Mouse (Mus musculus) liver, embryonic 15.5 days (tissue): ENCODE results near the gene Gm17334. TPM values are rescaled to one million over a fixed set of nuclear protein-coding genes. Genes with fewer than 3 reads are reported as not detected.

ENCODE experiments used
- ATAC-seq: fragments of 200-750 bp; cut with Nextera tagmentation; 2 replicates; pipeline ENCODE4 v1.8.0; 2017; ENCODE audit warnings: moderate number of reproducible peaks, mild to moderate bottlenecking, moderate library complexity; ENCODE audit not compliant: insufficient read depth
- H3K27ac ChIP-seq: fragments of 300-500 bp; sonication (generic); replicated peaks from 2 replicates; pipeline ENCODE4 v1.5.1; 2015; ENCODE audit warnings: mild to moderate bottlenecking, inconsistent platforms
- H3K27me3 ChIP-seq: fragments of 300-500 bp; sonication (generic); 2 replicates; pipeline ENCODE4 v1.6.1; 2015; ENCODE audit warnings: mild to moderate bottlenecking, inconsistent platforms
- H3K36me3 ChIP-seq: fragments of 300-500 bp; sonication (generic); replicated peaks from 2 replicates; pipeline ENCODE4 v1.6.1; 2015; ENCODE audit warnings: moderate library complexity, mild to moderate bottlenecking, inconsistent platforms
- H3K4me1 ChIP-seq: fragments of 300-500 bp; sonication (generic); replicated peaks from 2 replicates; pipeline ENCODE4 v1.6.1; 2015; ENCODE audit warnings: inconsistent platforms
- H3K4me2 ChIP-seq: fragments of 300-500 bp; sonication (generic); 2 replicates; pipeline ENCODE4 v1.6.1; 2015; ENCODE audit warnings: moderate library complexity, mild to moderate bottlenecking, inconsistent platforms
- H3K4me3 ChIP-seq: fragments of 300-500 bp; sonication (generic); replicated peaks from 2 replicates; pipeline ENCODE4 v1.5.1; 2015; ENCODE audit warnings: mild to moderate bottlenecking, inconsistent platforms
- H3K9ac ChIP-seq: fragments of 300-500 bp; sonication (generic); 2 replicates; pipeline ENCODE4 v1.6.1; 2015; ENCODE audit warnings: moderate library complexity, mild to moderate bottlenecking, inconsistent platforms
- H3K9me3 ChIP-seq: fragments of 300-500 bp; sonication (generic); replicated peaks from 2 replicates; pipeline ENCODE4 v1.6.1; 2016; ENCODE audit warnings: inconsistent platforms
- WGBS: fragments of 180-500 bp; shearing (Covaris S2); methylation state at CpG from one replicate; pipeline ENCODE4 v1.1.7; 2015; ENCODE audit warnings: mixed read lengths; ENCODE audit not compliant: insufficient replicate concordance; 5-methylcytosine and 5-hydroxymethylcytosine counted together
- polyA plus RNA-seq: library from polyadenylated mRNA; unstranded; fragments of >200 nt; fragmentation: Nextera tagmentation; extraction: Ambion mirVana; gene quantifications from 2 replicates; pipeline ENCODE4 v1.2.1, GENCODE M21; 2015

Gene Gm17334
- polyA plus RNA-seq, 1 experiment from 2014 or later, result 0.16 TPM

DNA sequence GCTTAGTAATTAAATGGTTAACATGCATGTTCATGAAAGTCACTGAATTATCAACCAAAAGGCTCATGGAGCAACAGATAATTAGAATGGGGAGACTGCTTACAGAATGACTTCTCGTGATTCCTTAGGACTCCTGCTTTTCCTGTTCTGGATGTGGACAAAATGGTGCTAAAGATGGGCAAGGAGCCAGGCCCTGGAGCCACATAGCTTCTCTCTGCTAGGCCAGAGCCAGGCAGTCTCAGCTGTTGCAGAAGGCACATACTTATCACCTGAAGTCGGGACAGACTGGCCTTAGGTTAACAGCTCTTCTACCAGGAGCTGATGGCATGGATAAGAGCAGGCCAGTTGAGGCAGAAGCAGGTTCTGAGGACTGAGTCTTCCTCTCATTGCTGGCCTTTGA lies 37.8 kb upstream of the Gm17334 start:
- ATAC-seq, result no peak
- 20% methylated on average over 2 of the region's 2 CpGs for WGBS

GRCm38 (mm10) chr11:53810156-53810555 lies 37.2 kb upstream of the Gm17334 start:
- no peak for ATAC-seq
- Histone ChIP-seq H3K9ac (no peak overlapping the region), H3K4me3 (no peak overlapping the region), H3K27me3 (no peaks in the 10 kb centered on the region), H3K27ac (no peak overlapping the region), H3K4me2 (no peak overlapping the region), H3K4me1 (peaks cover 8% of the 10 kb centered on the region), H3K9me3 (no peaks in the 10 kb centered on the region), H3K36me3 (no peaks in the 10 kb centered on the region)
- WGBS, result 31% methylated on average over 5 of the region's 5 CpGs

More for the DNA sequence above, 37.8 kb upstream of the Gm17334 start:
- no peak overlapping the region for H3K9ac ChIP-seq
- H3K9me3 ChIP-seq, result no peaks in the 10 kb centered on the region
- no peak overlapping the region for H3K4me2 ChIP-seq
- H3K27me3 ChIP-seq, result no peaks in the 10 kb centered on the region
- H3K27ac ChIP-seq, result no peak overlapping the region
- H3K36me3 ChIP-seq, result no peaks in the 10 kb centered on the region
- no peak overlapping the region for H3K4me3 ChIP-seq
- H3K4me1 ChIP-seq, result peaks cover 8% of the 10 kb centered on the region

GRCm38 (mm10) chr11:53809354-53809753 lies 36.4 kb upstream of the Gm17334 start:
- H3K4me3 ChIP-seq, result no peak overlapping the region
- no peak overlapping the region for H3K4me2 ChIP-seq
- H3K27ac ChIP-seq, result no peak overlapping the region
- H3K27me3 ChIP-seq, result no peaks in the 10 kb centered on the region
- no peaks in the 10 kb centered on the region for H3K36me3 ChIP-seq
- H3K9me3 ChIP-seq, result no peaks in the 10 kb centered on the region
- ATAC-seq, result no peak
- WGBS, result 35% methylated on average over 5 of the region's 5 CpGs
- peaks cover 8% of the 10 kb centered on the region for H3K4me1 ChIP-seq
- H3K9ac ChIP-seq, result no peak overlapping the region

DNA sequence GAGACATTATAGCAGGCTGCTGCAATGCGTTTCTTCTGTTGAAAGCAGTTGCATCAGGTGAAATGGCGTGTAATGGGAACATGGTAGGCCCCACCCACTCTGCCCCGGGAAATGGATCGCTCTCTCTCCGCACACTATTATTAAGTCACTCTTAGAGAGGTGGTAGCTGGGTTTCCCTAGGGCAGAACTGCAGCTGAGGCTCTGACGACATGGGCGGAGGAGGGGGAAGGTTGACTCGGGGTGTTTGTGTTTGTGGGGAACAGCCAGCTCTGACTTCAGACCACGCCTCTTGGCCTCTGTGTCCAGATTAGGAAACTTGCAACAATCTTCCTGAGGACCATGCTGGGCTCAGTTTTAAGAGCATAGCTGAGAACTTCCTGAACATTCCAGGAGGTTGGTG lies 32.8 kb upstream of the Gm17334 start:
- Histone ChIP-seq H3K4me1 (peaks cover 8% of the 10 kb centered on the region), H3K4me3 (no peak overlapping the region), H3K9me3 (no peaks in the 10 kb centered on the region), H3K36me3 (no peaks in the 10 kb centered on the region), H3K27me3 (no peaks in the 10 kb centered on the region), H3K9ac (no peak overlapping the region), H3K4me2 (no peak overlapping the region), H3K27ac (no peak overlapping the region)
- ATAC-seq, result no peak
- 47% methylated on average over 9 of the region's 9 CpGs for WGBS

- no peak for ATAC-seq
- 66% methylated on average over 14 of the region's 14 CpGs for WGBS
Observed at GRCm38 (mm10) chr11:53804569-53805344, 31.8 kb upstream of the Gm17334 start.

GRCm38 (mm10) chr11:53803494-53803893 lies 30.5 kb upstream of the Gm17334 start:
- H3K4me3 ChIP-seq, result no peak overlapping the region
- H3K9me3 ChIP-seq, result no peaks in the 10 kb centered on the region
- WGBS, result 43% methylated on average over 6 of the region's 6 CpGs
- no peaks in the 10 kb centered on the region for H3K36me3 ChIP-seq
- ATAC-seq, result no peak
- no peak overlapping the region for H3K4me2 ChIP-seq
- no peak overlapping the region for H3K27ac ChIP-seq
- H3K9ac ChIP-seq, result no peak overlapping the region
- no peaks in the 10 kb centered on the region for H3K27me3 ChIP-seq
- peaks cover 6% of the 10 kb centered on the region; the same call in 1 of the 2 replicates for H3K4me1 ChIP-seq

More at GRCm38 (mm10) chr11:53804569-53805344, 31.8 kb upstream of the Gm17334 start:
- Histone ChIP-seq H3K4me1 (peaks cover 8% of the 10 kb centered on the region; the same call in 1 of the 2 replicates), H3K9ac (no peak overlapping the region), H3K36me3 (no peaks in the 10 kb centered on the region), H3K4me3 (no peak overlapping the region), H3K9me3 (no peaks in the 10 kb centered on the region), H3K27me3 (no peaks in the 10 kb centered on the region), H3K4me2 (no peak overlapping the region), H3K27ac (no peak overlapping the region)

DNA sequence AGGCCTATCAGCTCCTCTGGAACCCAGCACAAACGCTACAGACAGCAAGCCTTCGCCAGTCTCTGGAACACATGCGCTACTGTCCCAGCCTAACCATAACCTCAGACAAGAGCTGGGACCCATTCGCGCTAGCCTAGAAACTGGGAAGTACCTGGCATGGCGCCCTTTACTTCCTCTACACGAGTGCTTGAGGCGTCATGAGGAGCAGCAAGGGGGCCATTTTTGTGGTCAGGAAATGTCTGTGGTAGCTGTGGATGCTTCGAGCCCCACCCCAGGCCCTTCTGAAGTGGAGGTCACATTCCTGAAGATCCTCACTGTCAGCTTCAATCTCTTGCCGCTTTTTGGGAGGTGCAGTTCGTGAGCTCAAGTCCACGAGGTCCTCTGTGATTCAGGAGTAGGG lies 30.1 kb upstream of the Gm17334 start:
- no peak overlapping the region for H3K27ac ChIP-seq
- WGBS, result 41% methylated on average over 12 of the region's 12 CpGs
- no peaks in the 10 kb centered on the region for H3K9me3 ChIP-seq
- no peak overlapping the region for H3K4me2 ChIP-seq
- H3K36me3 ChIP-seq, result no peaks in the 10 kb centered on the region
- no peak overlapping the region for H3K4me3 ChIP-seq
- H3K4me1 ChIP-seq, result peaks cover 8% of the 10 kb centered on the region
- no peaks in the 10 kb centered on the region for H3K27me3 ChIP-seq
- H3K9ac ChIP-seq, result no peak overlapping the region
- no peak for ATAC-seq

GRCm38 (mm10) chr11:53800975-53801374 lies 28.0 kb upstream of the Gm17334 start:
- 62% methylated on average over 5 of the region's 5 CpGs for WGBS
- H3K4me1 ChIP-seq, result peaks cover 24% of the 10 kb centered on the region
- H3K36me3 ChIP-seq, result no peaks in the 10 kb centered on the region
- no peaks in the 10 kb centered on the region for H3K9me3 ChIP-seq
- no peak overlapping the region for H3K9ac ChIP-seq
- no peaks in the 10 kb centered on the region for H3K27me3 ChIP-seq
- H3K27ac ChIP-seq, result no peak overlapping the region
- H3K4me3 ChIP-seq, result no peak overlapping the region
- ATAC-seq, result no peak
- H3K4me2 ChIP-seq, result no peak overlapping the region

DNA sequence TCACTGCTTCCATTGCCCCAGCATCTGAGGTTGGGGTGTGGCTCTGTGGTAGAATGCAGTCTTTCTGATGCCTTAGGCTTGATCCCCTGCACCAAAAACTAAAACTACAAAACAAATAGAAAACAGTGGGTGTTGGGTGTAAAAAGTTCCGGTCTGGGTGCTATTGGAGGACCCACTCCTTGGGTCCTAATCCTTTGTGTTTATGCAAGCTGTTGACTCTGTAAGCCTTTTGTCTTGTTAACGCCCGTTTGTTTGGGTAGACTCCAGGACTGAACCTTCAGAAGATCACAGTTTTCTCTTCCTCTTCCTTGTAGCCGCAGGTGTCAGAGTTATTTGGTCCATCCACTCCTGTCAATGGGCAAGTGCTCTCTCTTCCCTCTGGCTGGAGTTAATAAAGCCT lies 27.0 kb upstream of the Gm17334 start:
- Histone ChIP-seq H3K9me3 (no peaks in the 10 kb centered on the region), H3K4me1 (peaks cover 32% of the 10 kb centered on the region), H3K4me2 (no peak overlapping the region), H3K27ac (no peak overlapping the region), H3K4me3 (no peak overlapping the region), H3K27me3 (no peaks in the 10 kb centered on the region), H3K36me3 (no peaks in the 10 kb centered on the region), H3K9ac (no peak overlapping the region)
- no peak for ATAC-seq
- WGBS, result 69% methylated on average over 4 of the region's 4 CpGs

DNA sequence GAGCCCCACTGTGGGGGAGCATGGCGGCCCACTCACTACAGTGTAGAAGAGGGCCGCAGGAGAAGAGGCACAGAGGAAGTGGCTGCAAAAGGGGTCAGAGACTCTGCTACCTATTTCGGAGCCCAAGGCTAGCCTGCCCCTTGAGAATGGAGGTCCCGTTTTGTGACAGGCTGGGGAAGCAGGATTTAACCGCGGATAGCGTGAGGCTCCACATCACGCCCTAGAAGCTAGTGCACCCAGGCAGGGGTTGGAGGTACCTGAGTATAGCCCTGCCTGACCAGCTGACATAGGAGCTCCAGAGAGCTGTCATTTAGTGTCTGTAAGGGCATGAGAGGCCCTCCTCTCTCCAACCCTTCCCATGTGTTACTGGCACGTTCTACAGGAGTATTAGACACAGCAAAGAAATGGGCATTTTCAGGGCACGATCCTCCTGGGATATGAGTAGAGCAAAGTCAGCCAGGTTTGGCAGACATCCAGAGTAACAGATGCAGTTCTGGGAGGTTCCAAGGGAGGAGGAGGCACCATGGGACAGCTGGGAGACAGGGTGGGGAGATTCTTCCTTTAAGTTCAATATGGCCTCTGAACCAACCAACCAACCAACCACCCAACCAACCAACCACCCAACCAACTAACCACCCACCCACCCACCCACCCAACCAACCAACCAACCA lies 25.2 kb upstream of the Gm17334 start:
- Histone ChIP-seq H3K27ac (no peak overlapping the region), H3K4me3 (no peak overlapping the region), H3K4me1 (peaks cover 45% of the 10 kb centered on the region), H3K27me3 (no peaks in the 10 kb centered on the region), H3K9me3 (no peaks in the 10 kb centered on the region), H3K4me2 (no peak overlapping the region), H3K9ac (no peak overlapping the region), H3K36me3 (no peaks in the 10 kb centered on the region)
- no peak for ATAC-seq
- 75% methylated on average over 10 of the region's 10 CpGs for WGBS

DNA sequence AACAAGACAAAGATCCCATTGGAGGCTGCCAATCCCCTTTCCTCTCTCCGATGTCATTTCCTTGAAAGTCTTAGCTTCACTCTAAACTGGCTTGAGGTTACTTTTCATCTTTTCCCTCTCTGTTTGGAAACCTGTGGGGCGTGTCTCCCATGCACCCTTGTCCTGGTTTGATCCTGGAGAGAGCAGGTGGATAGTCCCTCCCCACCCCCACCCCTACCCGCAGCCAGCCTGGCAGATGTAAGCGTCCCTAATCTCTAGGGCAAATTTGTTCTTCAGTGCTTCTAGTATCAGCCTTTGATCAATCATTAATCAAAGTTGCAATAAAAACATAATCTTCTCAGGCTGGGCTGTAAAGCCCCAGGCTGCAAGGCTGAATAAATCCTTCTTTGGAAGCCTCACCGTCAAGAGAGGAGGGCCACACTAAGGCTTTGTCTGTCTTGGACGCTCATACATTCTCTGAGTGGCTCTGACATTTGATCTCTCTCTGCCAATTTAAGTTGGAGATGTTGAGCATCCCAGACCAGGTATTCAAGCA lies 24.5 kb upstream of the Gm17334 start:
- Histone ChIP-seq H3K4me3 (no peak overlapping the region), H3K4me1 (peaks cover 45% of the 10 kb centered on the region), H3K27ac (no peak overlapping the region), H3K9ac (no peak overlapping the region), H3K9me3 (no peaks in the 10 kb centered on the region), H3K4me2 (no peak overlapping the region), H3K27me3 (no peaks in the 10 kb centered on the region), H3K36me3 (no peaks in the 10 kb centered on the region)
- WGBS, result 60% methylated on average over 6 of the region's 6 CpGs
- ATAC-seq, result no peak
